Mouse (Mus musculus) heart, adult 18-20 months (tissue): ENCODE measurements at regions not wholly inside any gene's neighbourhood (a gene's known extent, or its start where the extent isn't known, plus 50 kb on each side); places are given as distances from the start of the nearest gene placed in this dataset.
"Not testable (repeated sequence)": the region's sequence is repeated elsewhere in the genome, so short reads cannot be mapped to it uniquely, and the experiment has no call there.

Experiments used
- DNase-seq, 2 experiments: peaks; one replicate each; pipeline ENCODE4 v3.0.0; 2021 to 2022; ENCODE audit warnings: mixed read lengths in 1 of 2

DNA sequence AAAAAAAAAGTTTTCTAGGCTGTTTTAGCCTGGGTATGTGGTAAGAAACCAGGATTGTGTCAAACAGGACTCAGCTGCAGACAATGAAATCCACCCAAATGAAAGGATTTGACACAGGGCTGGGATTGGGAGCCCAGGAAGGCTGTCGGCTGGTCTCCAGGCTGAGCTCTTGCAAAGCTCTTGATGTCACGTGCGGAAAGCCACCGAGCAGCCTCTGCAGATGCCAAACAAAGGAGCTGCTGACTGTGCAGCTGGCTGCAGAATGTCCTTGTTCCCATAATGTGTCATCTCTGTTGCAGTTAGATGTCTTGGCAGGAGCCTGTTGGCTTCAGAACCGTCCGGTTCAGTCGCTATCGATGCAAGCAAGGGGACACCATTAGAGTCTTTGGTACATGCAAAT is 56.1 kb downstream of the Bbs10 start:
- DNase-seq, result peak; percentile 8 to 37

DNA sequence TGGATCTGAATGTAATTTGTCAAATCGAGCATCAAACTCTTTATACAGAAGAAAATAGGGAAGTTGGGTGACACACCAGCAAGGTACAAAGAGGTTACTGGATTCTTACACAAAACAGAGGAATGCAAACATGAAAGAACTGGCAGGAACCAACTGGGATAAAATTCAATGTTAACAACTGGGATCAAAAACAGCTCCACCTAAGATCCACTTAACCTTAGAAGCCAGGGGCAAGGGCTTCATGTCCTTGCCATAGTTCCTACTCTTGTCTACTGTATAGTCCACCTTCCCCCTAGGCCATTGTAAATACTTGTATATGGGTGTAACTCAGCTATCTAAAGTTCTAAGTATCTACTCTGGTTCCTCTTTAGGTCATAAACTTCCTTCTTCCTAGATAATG is 59.9 kb downstream of the Bbs10 start:
- DNase-seq, result not testable (repeated sequence)

DNA sequence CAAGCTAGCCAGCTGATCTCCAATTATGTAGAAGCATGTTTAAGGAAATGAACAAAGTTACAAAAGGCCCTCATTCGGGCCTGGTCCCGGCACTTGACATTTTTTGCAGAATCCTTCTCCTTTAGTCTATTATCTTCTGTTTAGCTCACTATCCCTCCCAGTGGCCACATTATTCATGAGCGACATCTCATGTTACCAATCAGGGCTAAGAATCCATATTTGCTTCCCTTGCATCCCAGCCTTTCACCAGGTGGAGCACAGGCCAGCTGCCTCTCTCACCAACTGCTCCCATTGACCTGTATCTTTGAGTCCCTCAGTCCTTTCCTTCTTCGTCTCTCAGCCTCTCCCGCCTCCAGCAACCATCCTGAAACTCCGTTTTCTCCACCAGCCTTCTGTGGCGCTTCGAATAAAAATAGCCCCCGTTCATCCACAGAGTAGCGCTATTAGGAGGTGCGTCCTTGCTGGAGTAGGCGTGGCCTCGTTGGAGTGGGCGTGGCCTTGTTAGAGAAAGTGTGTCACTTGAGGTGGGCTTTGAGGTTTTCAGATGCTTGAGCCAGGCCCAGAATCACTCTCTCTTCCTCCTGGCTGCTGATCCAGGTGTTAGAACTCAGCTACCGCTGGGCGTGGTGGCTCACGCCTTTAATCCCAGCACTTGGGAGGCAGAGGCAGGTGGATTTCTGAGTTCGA is 63.4 kb downstream of the Bbs10 start:
- no peak for DNase-seq

DNA sequence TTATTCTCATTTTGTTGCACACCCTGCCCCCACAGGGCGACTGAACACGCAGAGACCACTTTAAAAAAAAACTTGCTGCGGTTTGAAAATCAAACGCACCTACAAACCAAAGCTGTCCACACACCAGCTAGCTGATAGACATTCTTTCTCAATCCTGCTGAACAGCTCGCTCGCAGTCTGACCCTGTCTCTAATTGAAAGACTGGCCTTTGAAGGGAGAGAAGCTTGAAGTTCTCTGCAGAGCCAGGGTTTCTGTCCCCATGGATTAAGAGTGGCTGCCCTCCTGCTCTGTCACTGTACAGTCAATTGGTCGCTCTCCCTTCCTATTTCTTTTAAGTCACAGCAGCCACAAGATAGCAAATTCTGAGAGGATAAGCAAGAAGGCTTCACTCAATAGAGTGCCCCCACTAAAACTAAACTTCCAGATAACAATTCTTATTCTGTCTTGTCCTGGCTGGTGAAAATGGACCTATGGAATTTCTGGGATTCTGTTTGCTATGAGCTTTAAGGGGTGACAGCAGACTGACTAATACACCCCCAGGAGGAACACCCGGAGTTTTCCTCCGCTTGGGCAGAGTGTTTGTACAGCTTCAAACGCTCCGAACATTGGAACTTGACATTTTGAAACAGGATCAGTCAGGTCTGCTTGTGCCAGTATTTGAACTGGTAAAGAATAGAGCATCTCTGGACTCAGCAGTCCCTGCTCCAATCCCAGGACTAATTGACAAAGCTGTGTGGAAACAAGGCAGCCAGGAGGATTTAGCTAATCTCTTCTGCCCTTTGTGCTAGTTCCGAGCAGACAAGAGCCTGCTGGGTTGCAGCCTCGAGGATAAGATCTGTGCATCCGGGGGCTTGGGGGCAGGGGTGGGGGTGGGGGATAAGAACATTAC is 65.5 kb downstream of the Bbs10 start:
- DNase-seq, result no peak

DNA sequence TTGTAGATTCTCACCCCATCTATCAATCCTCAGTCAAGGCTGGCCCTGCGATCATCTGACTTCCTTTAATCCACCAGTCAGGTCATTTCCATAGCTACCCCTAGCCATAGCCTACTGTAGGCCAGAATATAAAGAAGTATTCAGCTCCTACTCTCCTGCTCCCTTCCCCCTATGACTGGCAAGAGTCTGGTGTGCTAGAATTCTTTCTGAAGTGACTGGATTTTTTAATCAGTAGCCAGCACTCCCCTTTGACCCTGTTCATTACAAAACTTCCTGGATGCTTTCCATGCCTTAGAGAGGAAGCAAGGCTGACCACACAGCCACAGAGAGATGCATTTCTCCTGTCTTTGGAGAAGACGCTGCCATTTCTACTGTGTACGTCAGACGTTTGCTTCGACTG is 66.5 kb downstream of the Bbs10 start:
- peak; percentile 25 to 42 for DNase-seq

DNA sequence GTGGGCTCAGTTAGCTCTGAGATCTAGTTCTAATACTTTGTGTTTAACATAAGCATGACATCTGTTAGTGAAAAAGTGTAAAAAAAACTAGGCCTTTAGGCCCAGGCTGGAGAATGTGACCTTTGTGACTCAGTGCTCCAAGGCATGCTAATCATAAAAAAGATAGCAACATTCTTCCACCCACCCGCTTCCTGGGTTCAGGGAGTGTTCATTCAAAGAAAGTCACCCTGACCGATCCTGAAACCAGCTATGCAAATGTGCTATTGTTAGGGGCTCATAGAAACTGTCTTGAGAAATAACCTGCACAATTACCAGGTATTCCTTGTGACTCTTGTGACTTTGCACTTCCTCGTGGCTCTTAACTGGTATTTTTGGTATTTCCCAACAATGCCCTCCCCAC is 70.6 kb downstream of the Bbs10 start:
- DNase-seq, result not testable (repeated sequence)

DNA sequence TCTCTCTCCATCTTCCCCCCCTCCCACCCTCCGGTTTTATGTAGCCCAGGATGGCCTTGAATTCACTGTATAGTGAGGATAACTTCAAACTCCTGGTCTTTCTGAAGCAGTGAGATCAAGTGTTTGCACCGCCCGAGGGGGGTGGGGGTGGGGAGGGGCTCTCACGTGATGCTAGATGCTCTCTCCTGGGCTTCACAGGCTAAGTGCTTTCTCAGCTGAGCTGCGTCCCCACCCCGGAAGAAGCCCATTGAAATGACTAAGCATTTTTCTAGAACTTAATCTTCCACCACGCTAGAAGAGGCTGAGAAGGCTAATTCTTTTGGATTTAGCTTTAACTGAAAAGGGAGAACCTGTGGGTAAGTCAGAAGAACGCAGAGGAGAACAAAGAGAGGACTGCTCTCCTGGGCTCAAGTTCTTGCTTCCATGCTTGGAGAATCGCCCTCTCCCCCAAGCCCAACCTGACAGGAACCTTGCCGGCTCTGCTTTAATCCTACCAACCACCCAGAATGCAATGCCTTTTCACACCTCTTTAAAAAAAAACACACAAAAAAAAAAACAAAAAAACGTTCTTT is 79.7 kb downstream of the Bbs10 start:
- DNase-seq, result no peak

DNA sequence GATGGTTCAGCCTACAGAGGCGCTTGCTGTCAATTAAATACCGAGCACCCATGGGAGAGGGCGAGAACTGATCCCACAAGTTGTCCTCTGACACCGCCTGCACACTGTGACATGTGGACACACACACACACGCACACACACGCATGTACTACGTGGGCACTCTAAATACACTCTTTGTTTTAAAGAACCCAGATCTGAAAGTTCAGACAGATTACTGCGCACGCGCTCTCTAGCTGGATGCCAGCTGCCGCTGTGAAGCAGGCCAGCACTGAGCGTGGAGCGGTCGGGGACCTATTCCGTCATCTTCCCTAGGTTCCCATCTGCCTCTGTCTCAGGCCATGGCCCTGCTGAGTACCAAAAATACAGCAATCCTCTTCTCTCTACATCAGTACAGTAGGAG is 83.2 kb downstream of the Bbs10 start:
- DNase-seq, result peak; percentile 17 to 19

DNA sequence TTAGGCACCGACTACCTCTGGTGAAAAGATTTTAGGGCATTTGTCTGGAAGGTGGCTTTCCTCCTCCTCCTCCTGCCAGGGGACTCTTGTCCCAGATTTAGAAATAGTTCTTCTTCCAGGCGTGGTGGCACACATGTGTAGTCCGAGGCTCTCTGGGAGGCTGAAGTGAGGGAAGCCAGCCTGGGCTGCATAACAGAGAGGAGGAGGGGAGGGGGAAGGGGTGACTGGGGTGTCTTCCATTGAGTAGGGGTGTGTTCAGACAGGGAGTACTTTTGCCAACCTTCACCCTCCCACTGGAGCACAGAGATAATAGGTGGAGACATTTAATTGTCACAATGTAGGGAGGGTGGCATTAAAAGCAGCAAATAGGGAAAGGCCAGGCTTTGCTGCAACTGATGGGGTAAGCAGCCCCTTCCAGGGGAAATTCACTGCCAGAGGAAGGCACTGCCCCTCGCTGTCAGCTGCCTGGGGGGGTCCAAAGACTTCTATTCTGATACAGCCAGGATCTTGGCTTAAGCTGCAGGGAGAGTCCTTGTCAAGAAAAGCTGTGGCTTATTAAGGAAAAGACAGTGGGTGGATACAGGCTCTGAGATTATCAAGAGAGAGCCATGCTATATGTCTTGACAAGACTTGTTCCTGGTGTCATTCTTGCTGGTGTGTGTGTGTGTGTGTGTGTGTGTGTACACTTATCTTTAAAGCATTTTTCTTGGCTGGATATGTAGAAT is 83.9 kb downstream of the Bbs10 start:
- no peak for DNase-seq

DNA sequence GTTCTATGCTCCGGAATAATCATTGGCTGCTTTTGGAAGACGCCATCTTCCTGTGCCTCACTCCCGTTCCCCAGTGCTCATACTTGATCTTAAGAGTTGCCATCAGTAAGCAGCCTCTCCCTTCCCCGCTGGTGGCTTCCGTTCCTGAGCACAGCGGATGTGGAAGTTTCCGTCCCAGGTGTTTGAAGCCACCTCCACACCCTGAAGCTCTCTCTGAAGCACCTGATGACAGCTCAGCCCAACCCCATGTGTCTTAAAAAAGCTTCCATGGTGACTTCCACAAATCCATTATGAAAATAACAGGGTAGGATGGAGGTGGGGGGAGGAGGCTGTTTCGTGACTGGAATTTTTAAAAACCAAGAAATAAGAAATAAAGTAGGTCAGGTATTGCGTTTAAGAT is 87.1 kb downstream of the Bbs10 start:
- DNase-seq, result no peak

DNA sequence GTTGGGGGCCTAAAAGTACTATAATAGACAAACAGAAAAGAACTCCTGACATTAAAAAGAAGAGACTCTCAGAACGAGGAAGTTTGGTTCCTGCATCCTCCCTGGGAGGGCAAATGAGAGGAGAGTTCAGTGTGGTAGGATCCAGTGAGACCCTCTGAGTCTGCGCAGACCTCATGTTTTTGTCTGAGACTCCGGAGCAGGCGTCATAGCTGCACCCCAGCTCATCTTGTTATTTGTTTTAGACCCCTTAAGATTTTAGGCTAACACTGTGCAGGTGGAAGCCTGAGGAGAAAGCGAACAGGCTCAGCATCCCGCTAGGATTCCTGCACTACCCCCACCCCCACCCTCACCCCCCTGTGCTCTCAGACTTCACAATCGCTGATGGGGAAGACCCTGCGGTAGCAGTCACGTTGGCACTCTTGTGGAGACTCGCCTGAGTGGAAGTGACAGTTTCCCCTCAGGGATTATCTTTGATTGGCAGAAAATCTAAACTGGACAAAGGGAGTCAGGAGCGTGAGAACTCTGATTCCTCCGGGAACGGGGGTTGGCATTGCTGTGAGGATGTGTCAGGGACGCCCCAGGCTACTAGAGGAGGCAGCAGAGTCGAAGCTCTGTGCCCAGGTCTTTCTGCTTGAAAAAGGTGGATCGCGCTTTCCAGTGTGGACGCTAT is 85.0 kb upstream of the Nap1l1 start:
- DNase-seq, result no peak

DNA sequence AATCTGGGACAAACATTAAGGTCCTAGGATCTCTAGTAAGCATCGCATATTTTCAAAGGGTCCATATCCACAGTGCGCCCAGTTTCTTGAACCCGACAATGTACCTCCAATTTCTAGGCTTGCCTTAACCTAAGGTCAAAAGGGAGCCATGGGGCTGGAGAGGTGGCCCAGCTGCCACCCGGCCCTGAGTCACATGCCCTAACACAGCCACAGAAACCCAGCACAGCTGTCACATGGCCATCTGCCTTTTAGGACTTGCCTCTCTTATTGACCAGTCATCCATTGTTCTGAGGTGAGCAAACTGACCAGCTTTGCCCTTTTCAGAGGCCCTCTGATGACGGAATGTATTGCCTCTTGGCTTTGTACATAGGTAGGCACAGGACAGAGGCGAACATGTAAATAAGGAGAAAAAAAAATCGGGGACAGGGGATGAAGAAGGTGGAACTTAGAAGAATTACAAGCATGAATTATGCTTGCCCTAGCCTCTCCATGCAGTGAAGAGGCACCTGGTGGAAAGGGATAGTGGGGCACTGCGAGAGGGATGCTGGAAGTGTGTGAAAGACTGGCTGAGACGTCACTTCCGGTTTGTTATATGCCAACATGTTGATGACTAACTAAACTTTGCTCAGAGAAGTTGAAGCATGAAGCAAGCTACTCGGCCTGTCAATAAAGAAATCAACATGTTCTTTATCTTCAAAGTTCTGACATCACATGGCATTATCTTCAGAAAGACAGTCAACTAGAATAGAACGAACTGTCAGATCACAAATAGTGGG is 84.3 kb upstream of the Nap1l1 start:
- DNase-seq, result no peak

DNA sequence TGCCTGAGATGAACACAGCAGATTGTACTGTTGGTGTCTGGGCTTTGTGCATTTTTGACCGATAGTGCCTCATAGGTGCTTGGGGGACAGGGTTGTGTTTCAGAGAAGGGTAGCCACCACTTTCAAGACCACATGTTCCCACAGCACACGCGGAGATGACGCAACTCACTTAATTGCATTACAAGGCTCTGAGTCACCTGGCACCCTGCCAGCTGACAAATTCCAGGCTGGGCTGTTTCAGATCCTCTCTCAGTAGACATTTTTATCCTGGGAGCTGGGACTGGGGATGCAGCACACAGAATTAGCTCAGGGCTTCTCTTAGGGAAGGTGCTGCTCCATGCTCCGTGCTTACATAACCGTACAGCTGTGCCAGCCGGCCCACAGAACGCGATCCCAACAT is 83.1 kb upstream of the Nap1l1 start:
- DNase-seq, result peak; percentile 81 to 82

DNA sequence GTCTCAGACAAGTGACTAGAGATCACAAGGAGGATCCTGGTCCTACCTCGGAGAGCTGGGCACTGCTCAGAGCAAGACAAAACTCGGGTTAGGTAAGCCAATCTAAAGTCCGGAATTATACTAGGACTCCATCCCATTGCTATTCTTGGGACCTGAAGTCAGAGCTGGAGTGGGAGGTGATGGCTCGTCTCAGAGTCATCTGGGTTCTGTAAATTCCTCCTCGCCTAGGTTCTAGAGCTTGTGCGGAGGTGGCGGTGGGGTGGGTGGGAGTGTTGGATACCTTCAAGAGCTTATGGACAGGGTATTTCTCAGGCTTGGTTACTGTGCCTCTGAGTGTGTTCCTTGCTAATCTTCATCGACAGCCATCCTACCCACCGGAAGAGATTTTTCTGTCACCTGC is 78.6 kb upstream of the Nap1l1 start:
- no peak for DNase-seq

DNA sequence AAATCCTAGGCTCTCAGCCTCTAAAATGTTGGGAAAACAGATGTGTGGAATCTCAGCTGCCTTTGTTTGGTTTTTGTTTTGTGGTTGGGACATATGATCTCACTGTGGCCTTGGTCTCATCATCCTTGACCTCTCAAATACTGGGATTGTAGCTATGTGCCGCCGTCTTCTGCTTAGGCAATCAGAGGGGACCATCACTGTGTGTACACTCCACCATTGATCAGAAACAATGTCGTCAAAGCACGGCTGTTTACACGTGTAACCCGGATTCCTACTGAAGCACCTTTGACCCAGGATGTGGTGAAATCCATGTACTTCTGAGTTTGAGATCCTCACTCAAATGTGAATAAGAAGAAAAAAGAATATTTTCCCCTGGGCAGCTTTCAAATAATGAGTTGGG is 68.0 kb upstream of the Nap1l1 start:
- DNase-seq, result no peak

DNA sequence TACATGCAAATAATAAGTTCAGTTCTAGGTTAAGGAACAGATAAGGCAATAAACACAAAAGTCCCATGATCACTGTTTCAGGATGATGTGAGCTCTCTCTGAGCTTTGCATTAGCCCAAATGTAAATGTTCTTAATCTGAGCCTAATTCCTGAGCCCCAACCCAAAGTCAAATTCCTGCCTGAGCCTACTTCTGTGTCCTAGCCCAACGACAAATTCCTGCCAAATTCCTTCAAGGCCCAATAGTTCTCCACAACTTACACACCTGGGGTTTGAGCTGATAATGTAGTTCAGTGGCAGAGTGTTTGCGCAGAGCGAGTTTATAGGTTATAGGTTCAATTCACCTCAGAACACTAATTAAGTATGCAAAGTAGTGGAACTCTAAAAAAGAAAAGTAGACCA is 64.1 kb upstream of the Nap1l1 start:
- no peak for DNase-seq

DNA sequence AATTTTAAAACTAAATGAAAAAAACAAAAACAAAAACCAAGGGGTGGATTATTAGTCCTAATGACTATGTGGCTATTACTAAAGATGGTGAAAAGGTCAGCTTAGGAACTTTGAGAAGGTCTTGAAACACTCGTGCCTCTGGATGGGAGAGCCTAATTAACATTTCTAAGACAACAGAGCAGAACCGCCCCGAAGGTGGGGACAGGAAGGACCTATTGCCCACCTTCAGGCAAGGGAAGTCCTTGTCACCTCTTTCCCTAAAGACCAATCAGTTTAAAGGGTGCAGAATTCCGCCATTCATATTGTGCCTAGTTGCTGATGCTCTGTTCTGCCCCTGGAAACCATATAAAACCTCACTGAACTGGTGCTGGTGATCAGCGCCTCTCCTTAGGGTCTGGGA is 63.5 kb upstream of the Nap1l1 start:
- DNase-seq, result no peak

DNA sequence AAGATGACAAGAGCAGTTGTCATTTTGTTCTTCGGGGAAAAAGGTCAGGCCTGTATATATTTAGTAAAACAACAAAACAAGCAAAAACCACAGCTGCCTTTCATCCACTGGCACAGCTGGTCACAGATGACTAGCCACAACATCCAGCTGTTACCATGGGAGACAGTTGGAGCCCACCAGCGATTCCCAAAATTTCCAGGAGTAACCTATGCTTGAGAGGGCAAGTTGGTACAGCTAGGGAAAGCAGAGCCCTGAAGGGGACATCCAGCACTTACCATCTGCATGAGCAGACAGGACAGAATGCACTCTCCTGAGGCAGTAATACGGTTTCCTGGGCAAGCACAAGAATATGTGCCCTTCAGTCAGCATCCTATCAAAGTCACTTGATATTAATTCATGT is 62.9 kb upstream of the Nap1l1 start:
- DNase-seq, result no peak

DNA sequence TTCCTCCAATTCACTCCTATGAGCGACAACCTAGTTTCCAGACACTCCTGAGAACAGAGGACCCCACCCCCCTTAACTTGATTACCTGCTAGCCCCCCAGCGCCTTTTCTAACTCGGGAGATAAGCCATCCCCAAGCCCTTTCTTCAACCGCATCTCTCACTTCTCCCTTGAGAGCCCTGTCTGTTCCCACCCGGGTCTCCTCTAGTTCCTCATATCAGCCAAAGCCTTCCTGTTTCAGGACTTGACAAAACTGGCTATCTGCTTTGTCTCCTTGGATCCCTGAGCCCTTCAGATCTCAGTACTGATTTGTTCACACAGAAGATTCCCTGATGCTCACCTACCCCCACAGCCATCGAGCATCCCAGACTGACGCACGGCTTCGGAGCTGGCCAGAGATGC is 61.5 kb upstream of the Nap1l1 start:
- DNase-seq, result peak in 1 of 2 experiments; percentile 15

DNA sequence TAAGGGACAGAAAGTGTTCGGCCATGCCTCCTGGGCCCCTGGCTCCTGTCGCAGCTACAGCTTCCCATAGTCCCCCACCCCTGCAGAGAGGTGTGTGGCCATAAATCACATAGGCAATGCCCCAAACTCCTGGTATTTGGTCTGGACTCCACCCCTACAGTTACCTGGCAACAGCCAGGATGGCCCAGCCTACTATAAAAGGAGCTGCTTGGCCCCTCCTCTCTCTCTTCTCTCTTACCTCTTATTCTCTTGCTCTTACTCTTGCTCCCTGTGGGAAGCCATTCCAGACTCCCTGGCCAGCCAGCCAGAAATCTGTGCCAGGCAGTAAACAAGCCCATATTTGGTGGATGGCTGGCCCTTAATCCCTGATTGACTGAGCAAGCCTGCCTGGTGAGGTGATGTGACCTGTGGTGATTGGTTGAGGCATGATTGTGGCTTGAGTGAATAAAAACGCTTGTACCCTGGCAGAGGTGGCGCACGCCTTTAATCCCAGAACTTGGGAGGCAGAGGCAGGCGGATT is 56.4 kb upstream of the Nap1l1 start:
- no peak for DNase-seq
